Mouse (Mus musculus) mouse embryonic stem cell (cell line): Measurements from ENCODE around the gene Ggta1.

ENCODE experiments used
- in situ Hi-C, 2 experiments: fragments of 300-500 bp; cut with MboI; formaldehyde crosslinking; loops; 1 replicate in 1 of 2; 3 replicates in 1 of 2; pipeline ENCODE4 v1.14.3; 2019 to 2020; ENCODE audit warnings: low sequenced_read_pairs in 2 of 2, low pct_unique_long_range_greater_than_20kb in 1 of 2, mixed read lengths in 1 of 2; ENCODE audit not compliant: unreplicated experiment in 1 of 2

The Ggta1 gene

DNA sequence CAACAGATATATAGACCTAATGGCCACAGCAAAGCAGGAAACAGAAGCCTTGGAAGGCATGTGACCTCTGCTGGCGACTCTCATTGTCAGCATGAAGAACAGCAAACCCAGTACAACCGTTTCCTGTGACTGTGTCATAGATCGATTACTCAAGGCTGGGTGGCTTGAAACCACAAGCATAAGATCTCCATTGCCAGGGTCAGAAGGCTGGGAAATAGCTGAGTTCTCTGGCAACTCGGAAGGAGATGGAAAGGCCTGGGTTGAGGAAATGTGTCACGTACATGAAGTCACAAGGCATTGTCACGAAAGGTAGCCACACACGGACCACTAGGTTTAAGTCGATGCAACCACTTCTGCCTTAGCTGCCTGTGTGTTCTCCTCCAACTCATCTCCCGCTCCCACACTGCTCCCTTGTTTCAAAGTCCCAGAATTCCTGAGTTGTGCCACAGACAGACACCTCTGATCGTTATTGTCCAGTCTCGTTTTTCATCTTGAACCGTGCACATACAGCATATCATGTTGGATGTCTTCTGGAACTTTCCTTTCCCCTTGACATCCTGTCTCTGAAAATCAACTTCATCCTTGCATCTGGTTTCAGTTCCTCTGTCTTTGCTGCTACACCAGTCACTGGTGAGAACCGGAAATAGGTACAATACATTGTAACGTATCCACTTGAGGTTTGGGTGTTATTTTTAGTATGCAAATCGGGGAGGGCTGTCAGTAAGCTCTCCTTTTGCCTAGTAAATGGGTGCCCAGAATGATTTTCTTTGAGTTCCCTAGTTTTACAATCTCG is 32.7 kb upstream of the Ggta1 start:
- in situ Hi-C loops = no loop called here

GRCm38 (mm10) chr2:35493566-35493965 is 30.5 kb upstream of the Ggta1 start:
- in situ Hi-C loops = no loop called here

DNA sequence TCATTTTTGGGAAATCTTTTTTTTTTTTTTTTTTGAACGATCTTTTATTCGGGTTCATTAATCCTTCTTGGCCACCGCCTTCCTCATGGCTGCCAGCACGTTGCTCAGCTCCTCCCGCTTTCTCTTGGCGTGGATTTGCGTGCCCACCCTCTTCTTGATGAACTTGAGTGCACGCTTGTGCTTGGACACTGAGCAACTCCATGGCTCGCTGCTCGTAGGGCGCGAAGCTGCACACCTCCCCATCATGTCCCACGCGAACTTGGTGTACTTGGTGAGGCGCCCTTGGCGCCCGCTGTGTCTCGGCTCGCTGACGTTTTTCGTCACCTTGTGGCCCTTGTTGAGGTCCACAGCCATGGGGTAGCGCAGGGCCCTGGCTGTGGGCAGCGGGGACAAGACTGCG is 28.1 kb upstream of the Ggta1 start:
- in situ Hi-C loops = no loop called here

DNA sequence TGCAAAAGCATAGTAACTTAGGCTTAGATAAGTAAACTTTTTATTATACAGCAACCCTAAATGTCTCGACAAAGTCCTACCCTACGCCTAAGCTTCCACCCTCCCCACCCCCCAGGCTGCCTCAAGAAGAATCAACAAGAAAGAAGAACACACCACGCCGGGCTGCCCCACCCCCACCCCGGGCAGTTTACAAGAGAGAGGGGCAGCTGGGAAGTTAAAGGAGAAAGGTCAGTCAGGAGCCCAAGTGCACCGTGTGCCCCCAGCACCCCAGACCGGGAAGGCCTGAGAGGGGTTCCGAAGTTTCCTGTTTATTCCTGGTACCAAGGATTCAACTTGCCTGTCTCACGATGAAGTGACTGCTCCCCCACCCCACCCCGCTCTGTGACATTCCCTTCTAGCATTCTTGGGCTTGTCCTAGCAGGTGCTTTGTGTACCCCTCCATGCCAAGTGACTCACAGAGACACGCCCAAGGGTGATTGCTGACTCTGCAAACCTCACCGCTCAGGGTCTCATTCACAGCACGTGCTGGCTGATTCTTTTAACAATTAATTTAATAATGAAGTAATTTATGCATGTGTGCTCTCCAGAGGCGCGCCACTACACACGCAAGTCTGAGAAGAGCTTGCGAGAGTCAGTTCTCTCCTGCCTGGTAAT is 27.6 kb upstream of the Ggta1 start:
- in situ Hi-C loops = no loop called here

- in situ Hi-C loops = no loop called here
Observed at GRCm38 (mm10) chr2:35487700-35488099, 24.7 kb upstream of the Ggta1 start.

DNA sequence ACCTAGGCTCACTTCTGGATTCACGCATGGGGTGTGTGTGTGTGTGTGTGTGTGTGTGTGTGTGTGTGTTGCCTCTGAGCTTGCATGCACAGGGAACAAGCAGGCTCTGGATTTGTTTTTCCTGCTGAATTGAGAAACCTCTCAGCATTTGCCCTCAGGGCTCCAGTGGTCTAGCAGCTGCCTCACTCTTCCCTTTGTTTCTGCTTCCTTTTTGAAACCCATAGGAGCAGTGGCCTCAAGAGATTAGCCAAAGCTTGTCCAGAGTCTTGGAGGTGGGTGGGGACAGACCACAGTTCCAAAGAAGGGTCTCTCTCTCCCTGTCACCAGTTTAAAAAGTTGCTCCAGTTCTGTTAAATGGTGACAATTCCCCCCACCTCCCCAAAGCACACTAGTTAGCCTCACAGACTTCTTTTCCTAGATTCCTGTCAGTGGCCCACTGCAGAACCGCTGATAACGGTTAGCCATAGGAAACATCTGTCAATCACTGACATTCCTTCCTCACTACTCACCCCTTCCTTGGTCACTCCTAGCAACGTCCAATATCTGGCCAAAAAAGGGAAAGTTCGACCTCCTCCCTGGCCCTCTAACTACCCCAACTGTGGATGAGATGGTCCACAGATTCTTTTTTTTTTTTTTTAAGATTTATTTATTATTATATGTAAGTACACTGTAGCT is 24.1 kb upstream of the Ggta1 start:
- in situ Hi-C loops = no loop called here

DNA sequence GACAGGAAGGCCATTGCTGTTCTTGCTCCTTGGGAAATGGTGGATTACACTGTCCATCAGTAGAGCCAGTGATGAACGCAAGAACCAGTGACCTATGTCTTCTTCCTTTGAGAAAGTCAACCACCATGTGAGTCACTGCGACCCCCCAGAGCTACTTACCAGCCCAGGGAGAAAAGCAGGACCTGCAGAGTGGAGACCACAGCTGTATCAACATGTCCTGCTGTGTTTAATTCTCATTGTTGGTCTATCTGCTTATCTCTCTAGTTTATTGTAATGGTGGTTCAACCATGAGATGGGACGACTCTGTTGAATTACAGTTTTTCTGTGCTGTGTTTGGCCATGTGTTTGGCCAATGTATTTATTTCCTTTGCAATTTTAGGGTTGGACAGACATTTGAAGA is 21.1 kb upstream of the Ggta1 start:
- in situ Hi-C loops = no loop called here

- in situ Hi-C loops = no loop called here
Observed at GRCm38 (mm10) chr2:35483402-35483801, 20.4 kb upstream of the Ggta1 start.

DNA sequence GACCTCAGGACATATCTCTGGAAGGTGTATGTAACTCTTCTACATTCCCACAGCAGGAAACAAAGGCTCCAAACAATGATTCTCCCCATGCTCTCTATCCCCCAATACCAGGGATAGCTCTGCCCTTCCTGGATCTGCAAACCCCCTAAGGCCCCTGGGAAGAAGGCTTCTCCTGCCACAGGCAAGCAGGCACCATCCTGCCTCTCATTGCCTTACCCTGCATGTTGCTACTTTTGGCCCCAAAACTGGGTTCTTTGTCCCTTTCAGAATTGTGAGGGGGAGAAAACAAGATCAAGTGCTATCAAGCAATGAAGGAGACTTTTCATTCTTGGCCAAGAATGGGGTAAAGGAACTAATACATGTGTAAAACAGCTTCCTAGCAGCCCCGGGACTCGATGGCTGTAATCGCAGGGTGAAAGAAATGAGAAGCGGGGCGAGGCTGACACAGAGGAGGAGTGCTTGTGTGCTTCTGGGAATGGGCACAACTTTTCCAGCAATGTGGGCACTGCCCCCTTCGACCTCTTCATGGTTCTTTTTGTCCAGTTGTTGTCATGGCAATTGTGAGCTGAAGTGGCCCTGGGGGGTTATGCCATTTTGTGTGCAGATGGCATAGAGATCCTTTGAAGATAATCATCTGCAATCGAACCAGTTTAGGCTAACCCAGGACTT is 18.4 kb upstream of the Ggta1 start:
- in situ Hi-C loops = no loop called here

- in situ Hi-C loops = no loop called here
Observed at GRCm38 (mm10) chr2:35480073-35480472, 17.0 kb upstream of the Ggta1 start.

DNA sequence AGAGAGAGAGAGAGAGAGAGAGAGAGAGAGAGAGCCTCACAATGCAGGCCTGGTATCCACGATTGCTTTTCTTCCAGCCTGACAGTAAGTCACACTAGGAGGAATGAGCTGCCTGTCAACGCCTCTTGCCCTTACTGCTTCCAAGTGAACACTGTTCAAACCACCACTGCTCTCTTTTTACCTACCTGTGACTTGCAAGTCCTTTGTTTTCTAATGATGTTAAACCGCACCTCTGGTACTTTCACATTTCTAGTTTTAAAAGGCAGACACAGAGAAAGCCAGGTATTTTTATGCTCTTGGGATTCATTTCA is 15.7 kb upstream of the Ggta1 start:
- in situ Hi-C loops = no loop called here

GRCm38 (mm10) chr2:35477999-35478811 is 15.2 kb upstream of the Ggta1 start:
- in situ Hi-C loops = no loop called here

- in situ Hi-C loops = no loop called here
Observed at GRCm38 (mm10) chr2:35477321-35477720, 14.3 kb upstream of the Ggta1 start.

GRCm38 (mm10) chr2:35474916-35475315 is 11.9 kb upstream of the Ggta1 start:
- in situ Hi-C loops = no loop called here

DNA sequence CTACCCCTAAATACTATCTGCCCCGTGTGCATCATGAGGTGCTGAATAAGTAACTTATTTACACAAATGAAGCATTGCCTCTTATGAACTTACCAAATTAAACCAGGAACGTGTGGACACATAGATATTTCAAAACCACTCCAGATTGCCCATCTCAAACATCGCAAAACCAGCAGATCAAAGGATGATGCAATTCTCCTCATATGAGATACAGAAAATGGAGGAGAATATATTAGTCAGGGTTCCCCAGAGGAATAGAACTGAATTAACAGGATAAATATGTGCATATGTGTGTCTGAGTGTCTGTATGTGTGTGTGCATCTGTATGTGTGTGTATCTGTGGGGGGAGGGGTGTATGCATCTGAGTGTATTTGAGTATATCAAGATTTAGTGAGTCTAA is 6.2 kb upstream of the Ggta1 start:
- in situ Hi-C loops = no loop called here

DNA sequence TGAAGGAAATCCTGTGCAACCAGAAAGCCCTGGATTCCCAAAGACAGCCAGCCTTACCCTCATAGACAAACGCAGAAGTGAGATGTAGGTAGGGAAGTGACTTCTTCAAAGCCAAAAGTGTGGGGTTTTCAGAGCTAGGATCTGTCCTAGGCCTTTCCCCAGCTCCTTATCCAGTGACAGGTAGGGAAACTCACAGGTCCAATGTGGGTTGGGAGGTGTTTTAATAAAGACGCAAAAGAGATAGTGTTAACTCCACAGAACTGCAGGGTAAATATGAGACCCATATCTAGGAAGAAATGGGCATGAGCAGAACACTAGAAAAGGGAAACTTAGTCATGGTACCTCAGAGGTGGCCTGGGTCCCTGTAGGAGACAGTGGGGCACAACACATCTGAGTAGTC is 5.2 kb upstream of the Ggta1 start:
- in situ Hi-C loops = no loop called here

- in situ Hi-C loops = no loop called here
Observed at GRCm38 (mm10) chr2:35467855-35468254, 4.8 kb upstream of the Ggta1 start.

GRCm38 (mm10) chr2:35465677-35466076 is 2.6 kb upstream of the Ggta1 start:
- in situ Hi-C loops = no loop called here

DNA sequence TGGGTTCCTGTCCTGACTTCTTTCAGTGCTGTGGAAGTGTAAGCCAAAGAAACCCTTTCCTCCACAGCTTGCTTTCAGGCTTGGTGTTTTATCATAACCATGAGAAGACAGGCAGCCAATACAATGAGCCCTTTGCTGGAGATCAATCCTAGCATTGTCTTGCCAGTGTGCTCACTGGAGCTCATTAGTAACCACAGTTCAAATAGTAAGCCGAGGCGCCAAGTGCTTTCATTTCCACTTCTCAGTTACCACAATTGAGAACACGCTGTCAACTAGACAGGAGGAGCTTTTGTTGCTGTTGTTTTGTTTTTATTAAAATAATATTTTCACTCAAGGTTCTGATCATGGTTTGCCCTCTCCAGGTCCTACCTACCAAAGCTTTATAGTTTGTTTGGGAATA is 1.5 kb upstream of the Ggta1 start:
- in situ Hi-C loops = no loop called here
